Mouse (Mus musculus): ENCODE results near the gene Hipk2. TPM values are rescaled to one million over a fixed set of nuclear protein-coding genes. Genes with fewer than 3 reads are reported as not detected.

The Hipk2 gene
- polyA plus RNA-seq, 2 experiments = 11.9 to 12.3 TPM

- Histone ChIP-seq H3K27me3 (ENCODE audit: control insufficient read depth, insufficient read depth, low read length) (no peaks in the 10 kb centered on the region), H3K27ac (replicated peaks; ENCODE audit: low read depth, low read length) (no peak overlapping the region), H3K4me3 (replicated peaks; ENCODE audit: low read length) (no peak overlapping the region), H3K9me3 (ENCODE audit: control insufficient read depth, low read length) (no peaks in the 10 kb centered on the region), H3K4me2 (replicated peaks; ENCODE audit: low read depth, low read length, severe bottlenecking) (no peak overlapping the region), H3K4me1 (ENCODE audit: control insufficient read depth, insufficient read depth, low read length) (no peaks in the 10 kb centered on the region), H3K36me3 (ENCODE audit: control insufficient read depth, insufficient read depth, low read length) (no peaks in the 10 kb centered on the region), H3K9ac (ENCODE audit: low read depth, low read length, severe bottlenecking) (no peak overlapping the region)
- no peak for TF ChIP-seq POLR2A (IDR thresholded peaks at IDR 0.05; ENCODE audit: borderline replicate concordance, extremely low read depth, insufficient read depth, insufficient read length)
- WGBS = 90% methylated on average over 3 of the region's 3 CpGs
- ATAC-seq (ENCODE audit: low FRiP score, low read depth) (no peak), DNase-seq (ENCODE audit: low spot score) (no peak)
These were observed 116.8 kb downstream of the Hipk2 start for GRCm38 (mm10) chr6:38759186-38759585.

GRCm38 (mm10) chr6:38757597-38757996, 118.4 kb downstream of the Hipk2 start:
- no peak for DNase-seq (ENCODE audit: low spot score)
- Histone ChIP-seq H3K27ac (replicated peaks; ENCODE audit: low read depth, low read length) (no peak overlapping the region), H3K9me3 (ENCODE audit: control insufficient read depth, low read length) (no peaks in the 10 kb centered on the region), H3K4me3 (replicated peaks; ENCODE audit: low read length) (no peak overlapping the region), H3K4me2 (replicated peaks; ENCODE audit: low read depth, low read length, severe bottlenecking) (no peak overlapping the region), H3K27me3 (ENCODE audit: control insufficient read depth, insufficient read depth, low read length) (no peaks in the 10 kb centered on the region), H3K36me3 (ENCODE audit: control insufficient read depth, insufficient read depth, low read length) (no peaks in the 10 kb centered on the region), H3K9ac (ENCODE audit: low read depth, low read length, severe bottlenecking) (no peak overlapping the region), H3K4me1 (ENCODE audit: control insufficient read depth, insufficient read depth, low read length) (peaks cover 7% of the 10 kb centered on the region)
- TF ChIP-seq POLR2A (IDR thresholded peaks at IDR 0.05; ENCODE audit: borderline replicate concordance, extremely low read depth, insufficient read depth, insufficient read length) = no peak
- ATAC-seq (ENCODE audit: low FRiP score, low read depth) = no peak
- 98% methylated on average over 2 of the region's 2 CpGs for WGBS

DNA sequence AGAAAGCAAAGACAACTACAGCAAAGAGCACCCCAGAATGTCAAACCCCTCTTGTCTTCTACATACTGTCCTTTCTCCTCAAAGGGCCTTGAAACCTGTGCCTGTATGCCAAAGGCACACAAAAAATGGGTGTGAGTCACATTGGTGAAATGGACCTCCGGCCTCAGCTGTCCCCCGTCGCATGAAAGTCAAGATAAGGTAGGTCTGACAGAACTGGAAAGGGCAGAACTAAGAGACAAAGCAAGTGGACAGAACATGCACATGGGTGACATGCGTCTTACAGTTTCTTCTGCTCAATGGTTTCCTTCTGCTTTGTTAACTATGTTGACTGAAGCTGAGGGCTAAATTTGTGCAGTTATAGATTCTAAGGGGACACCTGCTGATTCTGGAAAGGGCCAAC, 119.0 kb downstream of the Hipk2 start:
- Histone ChIP-seq H3K4me3 (replicated peaks; ENCODE audit: low read length) (no peak overlapping the region), H3K9ac (ENCODE audit: low read depth, low read length, severe bottlenecking) (no peak overlapping the region), H3K4me2 (replicated peaks; ENCODE audit: low read depth, low read length, severe bottlenecking) (no peak overlapping the region), H3K27ac (replicated peaks; ENCODE audit: low read depth, low read length) (no peak overlapping the region), H3K9me3 (ENCODE audit: control insufficient read depth, low read length) (no peaks in the 10 kb centered on the region), H3K4me1 (ENCODE audit: control insufficient read depth, insufficient read depth, low read length) (peaks cover 10% of the 10 kb centered on the region), H3K27me3 (ENCODE audit: control insufficient read depth, insufficient read depth, low read length) (no peaks in the 10 kb centered on the region), H3K36me3 (ENCODE audit: control insufficient read depth, insufficient read depth, low read length) (peaks cover 5% of the 10 kb centered on the region; the same call in 1 of the 2 replicates)
- WGBS = 86% methylated on average over 4 of the region's 4 CpGs
- TF ChIP-seq POLR2A (IDR thresholded peaks at IDR 0.05; ENCODE audit: borderline replicate concordance, extremely low read depth, insufficient read depth, insufficient read length) = no peak
- DNase-seq (ENCODE audit: low spot score) (no peak), ATAC-seq (ENCODE audit: low FRiP score, low read depth) (no peak)

DNA sequence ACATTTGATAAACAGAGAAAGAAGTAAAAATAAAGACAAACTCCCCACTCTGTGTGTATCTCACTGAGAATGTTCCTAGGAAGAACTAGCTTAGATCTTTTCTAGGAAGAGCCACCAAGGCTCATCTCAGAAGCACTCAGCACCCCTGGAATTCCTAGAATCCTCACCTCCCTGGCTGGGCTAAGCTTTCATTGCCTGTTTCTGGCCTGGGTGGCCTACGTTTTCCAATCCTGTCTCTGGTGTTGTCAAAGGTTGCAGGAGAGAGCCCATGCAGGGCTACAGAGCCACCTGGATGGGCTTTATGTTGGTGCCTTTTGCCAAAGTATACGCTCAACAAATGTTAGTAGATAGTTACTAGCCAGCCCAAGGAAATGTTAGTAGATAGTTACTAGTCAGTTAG, 120.0 kb downstream of the Hipk2 start:
- H3K27ac ChIP-seq (replicated peaks; ENCODE audit: low read depth, low read length) = no peak overlapping the region
- WGBS = 73% methylated on average over 2 of the region's 2 CpGs
- H3K4me2 ChIP-seq (replicated peaks; ENCODE audit: low read depth, low read length, severe bottlenecking) = no peak overlapping the region
- H3K4me3 ChIP-seq (replicated peaks; ENCODE audit: low read length) = no peak overlapping the region
- ATAC-seq (ENCODE audit: low FRiP score, low read depth) (no peak), DNase-seq (ENCODE audit: low spot score) (no peak)
- no peak overlapping the region for H3K9ac ChIP-seq (ENCODE audit: low read depth, low read length, severe bottlenecking)
- no peaks in the 10 kb centered on the region for H3K27me3 ChIP-seq (ENCODE audit: control insufficient read depth, insufficient read depth, low read length)
- H3K36me3 ChIP-seq (ENCODE audit: control insufficient read depth, insufficient read depth, low read length) = peaks cover 5% of the 10 kb centered on the region; the same call in 1 of the 2 replicates
- H3K9me3 ChIP-seq (ENCODE audit: control insufficient read depth, low read length) = no peaks in the 10 kb centered on the region
- no peak for TF ChIP-seq POLR2A (IDR thresholded peaks at IDR 0.05; ENCODE audit: borderline replicate concordance, extremely low read depth, insufficient read depth, insufficient read length)
- peaks cover 10% of the 10 kb centered on the region for H3K4me1 ChIP-seq (ENCODE audit: control insufficient read depth, insufficient read depth, low read length)

DNA sequence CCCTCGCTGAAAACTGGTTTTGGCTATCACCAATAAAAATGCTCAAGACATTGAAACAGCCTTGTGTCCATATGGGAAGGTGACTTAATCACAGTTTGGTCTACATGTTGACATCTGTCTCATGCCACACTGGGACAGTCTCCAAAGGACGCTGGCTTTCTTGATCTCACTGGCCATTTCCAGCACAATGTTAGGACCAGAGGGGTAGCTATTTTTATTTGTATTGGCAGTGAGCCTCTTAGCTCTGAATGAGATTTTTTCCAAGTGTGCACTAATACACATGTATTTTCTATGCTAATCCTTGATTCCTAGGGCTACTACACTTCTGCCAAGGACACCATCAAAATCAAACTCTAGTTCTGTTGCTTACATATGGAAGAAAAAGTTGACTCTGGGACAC, 120.8 kb downstream of the Hipk2 start:
- 74% methylated on average over 2 of the region's 2 CpGs for WGBS
- ATAC-seq (ENCODE audit: low FRiP score, low read depth) (no peak), DNase-seq (ENCODE audit: low spot score) (no peak)
- peaks cover 10% of the 10 kb centered on the region for H3K4me1 ChIP-seq (ENCODE audit: control insufficient read depth, insufficient read depth, low read length)
- no peak overlapping the region for H3K4me3 ChIP-seq (replicated peaks; ENCODE audit: low read length)
- no peak for TF ChIP-seq POLR2A (IDR thresholded peaks at IDR 0.05; ENCODE audit: borderline replicate concordance, extremely low read depth, insufficient read depth, insufficient read length)
- H3K27ac ChIP-seq (replicated peaks; ENCODE audit: low read depth, low read length) = no peak overlapping the region
- no peaks in the 10 kb centered on the region for H3K9me3 ChIP-seq (ENCODE audit: control insufficient read depth, low read length)
- H3K36me3 ChIP-seq (ENCODE audit: control insufficient read depth, insufficient read depth, low read length) = peaks cover 5% of the 10 kb centered on the region; the same call in 1 of the 2 replicates
- no peaks in the 10 kb centered on the region for H3K27me3 ChIP-seq (ENCODE audit: control insufficient read depth, insufficient read depth, low read length)
- no peak overlapping the region for H3K4me2 ChIP-seq (replicated peaks; ENCODE audit: low read depth, low read length, severe bottlenecking)
- H3K9ac ChIP-seq (ENCODE audit: low read depth, low read length, severe bottlenecking) = no peak overlapping the region

- DNase-seq (ENCODE audit: low spot score) (no peak), ATAC-seq (ENCODE audit: low FRiP score, low read depth) (no peak)
- Histone ChIP-seq H3K9me3 (ENCODE audit: control insufficient read depth, low read length) (no peaks in the 10 kb centered on the region), H3K4me1 (ENCODE audit: control insufficient read depth, insufficient read depth, low read length) (peaks cover 14% of the 10 kb centered on the region), H3K9ac (ENCODE audit: low read depth, low read length, severe bottlenecking) (no peak overlapping the region), H3K27ac (replicated peaks; ENCODE audit: low read depth, low read length) (no peak overlapping the region), H3K4me3 (replicated peaks; ENCODE audit: low read length) (no peak overlapping the region), H3K27me3 (ENCODE audit: control insufficient read depth, insufficient read depth, low read length) (no peaks in the 10 kb centered on the region), H3K36me3 (ENCODE audit: control insufficient read depth, insufficient read depth, low read length) (peaks cover 5% of the 10 kb centered on the region; the same call in 1 of the 2 replicates), H3K4me2 (replicated peaks; ENCODE audit: low read depth, low read length, severe bottlenecking) (no peak overlapping the region)
- TF ChIP-seq POLR2A (IDR thresholded peaks at IDR 0.05; ENCODE audit: borderline replicate concordance, extremely low read depth, insufficient read depth, insufficient read length) = no peak
- WGBS = 76% methylated on average over 2 of the region's 2 CpGs
These were observed 122.2 kb downstream of the Hipk2 start for GRCm38 (mm10) chr6:38753729-38754128.

All from limb, embryonic 14.5 days (tissue).